Mouse (Mus musculus) forebrain, embryonic 11.5 days (tissue): ENCODE data around the gene Zbed3. TPM values are rescaled to one million over a fixed set of nuclear protein-coding genes. Genes with fewer than 3 reads are reported as not detected.

Source experiments
- ATAC-seq: fragments of 200-750 bp; cut with Nextera tagmentation; replicated peaks from 2 replicates; pipeline ENCODE4 v1.8.0; 2017; ENCODE audit warnings: moderate TSS enrichment; ENCODE audit not compliant: low FRiP score
- DNase-seq: peaks from one replicate; pipeline ENCODE4 v3.0.0-alpha.2; 2017; ENCODE audit warnings: low spot score
- H3K27ac ChIP-seq: fragments of 300-500 bp; sonication (generic); 2 replicates; pipeline ENCODE4 v1.5.1; 2014; ENCODE audit warnings: low read depth, low read length
- H3K27me3 ChIP-seq: fragments of 300-500 bp; sonication (generic); 2 replicates; pipeline ENCODE4 v1.6.1; 2014; ENCODE audit warnings: mild to moderate bottlenecking, low read length, mixed read lengths; ENCODE audit not compliant: control insufficient read depth, insufficient read depth
- H3K36me3 ChIP-seq: fragments of 300-500 bp; sonication (generic); 2 replicates; pipeline ENCODE4 v1.6.1; 2014; ENCODE audit warnings: mild to moderate bottlenecking, low read length, moderate library complexity, mixed read lengths; ENCODE audit not compliant: control insufficient read depth, insufficient read depth
- H3K4me1 ChIP-seq: fragments of 300-500 bp; sonication (generic); replicated peaks from 2 replicates; pipeline ENCODE4 v1.6.1; 2014; ENCODE audit warnings: low read length, mixed read lengths; ENCODE audit not compliant: control insufficient read depth, insufficient read depth
- H3K4me2 ChIP-seq: fragments of 300-500 bp; sonication (generic); 2 replicates; pipeline ENCODE4 v1.6.1; 2014; ENCODE audit warnings: low read depth, mild to moderate bottlenecking, low read length, moderate library complexity, mixed read lengths; ENCODE audit not compliant: severe bottlenecking
- H3K4me3 ChIP-seq: fragments of 300-500 bp; sonication (generic); 2 replicates; pipeline ENCODE4 v1.5.1; 2014; ENCODE audit warnings: low read depth, low read length
- H3K9ac ChIP-seq: fragments of 300-500 bp; sonication (generic); 2 replicates; pipeline ENCODE4 v1.6.1; 2014; ENCODE audit warnings: low read length
- H3K9me3 ChIP-seq: fragments of 300-500 bp; sonication (generic); 2 replicates; pipeline ENCODE4 v1.6.1; 2016; ENCODE audit warnings: low read length, mixed read lengths; ENCODE audit not compliant: control insufficient read depth
- WGBS: fragments of 180-500 bp; shearing (Covaris S2); extraction: QIAGEN DNeasy Blood & Tissue Kit; methylation state at CpG from one replicate; pipeline ENCODE4 v1.1.7; 2014; 5-methylcytosine and 5-hydroxymethylcytosine counted together
- polyA plus RNA-seq: library from polyadenylated mRNA; unstranded; fragments of >200 nt; fragmentation: Nextera tagmentation; extraction: Ambion mirVana; gene quantifications from 2 replicates; pipeline ENCODE4 v1.2.1, GENCODE M21; 2014

Zbed3 gene
- polyA plus RNA-seq, 1 experiment from 2014 or later = 63.9 TPM

DNA sequence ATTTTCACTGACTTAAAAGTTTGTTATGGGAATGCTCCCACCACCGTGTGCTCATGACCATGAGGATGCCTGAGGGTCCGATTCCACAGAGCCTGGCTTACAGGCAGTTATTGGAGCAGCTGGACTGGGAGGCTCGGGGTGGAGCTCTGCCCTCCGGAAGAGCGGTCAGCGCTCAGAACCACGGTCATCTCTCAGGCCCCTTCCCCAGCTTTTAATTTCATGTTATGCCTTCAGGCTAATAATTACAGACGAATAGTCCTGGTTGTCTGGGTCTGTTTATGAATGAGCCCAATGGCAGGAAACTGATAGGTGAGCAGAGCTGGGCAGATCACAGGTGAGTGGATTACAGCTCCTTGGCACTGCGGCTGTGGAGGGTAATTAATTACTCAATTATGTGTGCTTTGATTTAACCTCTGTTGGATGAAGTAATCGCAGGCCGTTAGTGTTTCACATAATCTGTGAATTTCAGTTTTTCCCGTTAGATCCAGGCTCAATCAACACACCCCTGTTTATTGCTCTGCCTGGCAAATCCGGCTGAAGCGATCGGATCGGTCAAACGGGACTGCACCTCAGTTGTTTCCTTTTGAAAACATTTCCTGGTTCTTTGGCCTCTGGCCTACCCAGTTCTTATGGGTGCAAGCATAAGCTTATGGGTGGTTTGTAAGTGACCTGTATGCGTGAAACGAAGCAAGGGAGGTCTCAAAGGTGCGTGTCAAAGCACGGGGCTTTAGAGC, 3.4 kb downstream of the Zbed3 start:
- H3K4me3 ChIP-seq = peak overlapping the region; percentile 74
- peak overlapping the region; percentile 98 for H3K9ac ChIP-seq
- WGBS = 11% methylated on average over 21 of the region's 21 CpGs
- peak overlapping the region; percentile 62 for H3K27ac ChIP-seq
- H3K9me3 ChIP-seq = no peaks in the 10 kb centered on the region
- ATAC-seq (peak; percentile 40; the same call in 1 of the 2 replicates), DNase-seq (peak; percentile 69)
- no peaks in the 10 kb centered on the region for H3K27me3 ChIP-seq
- H3K4me2 ChIP-seq = peak overlapping the region; percentile 87
- H3K36me3 ChIP-seq = no peaks in the 10 kb centered on the region; the same call in 1 of the 2 replicates
- H3K4me1 ChIP-seq = peaks cover 13% of the 10 kb centered on the region

DNA sequence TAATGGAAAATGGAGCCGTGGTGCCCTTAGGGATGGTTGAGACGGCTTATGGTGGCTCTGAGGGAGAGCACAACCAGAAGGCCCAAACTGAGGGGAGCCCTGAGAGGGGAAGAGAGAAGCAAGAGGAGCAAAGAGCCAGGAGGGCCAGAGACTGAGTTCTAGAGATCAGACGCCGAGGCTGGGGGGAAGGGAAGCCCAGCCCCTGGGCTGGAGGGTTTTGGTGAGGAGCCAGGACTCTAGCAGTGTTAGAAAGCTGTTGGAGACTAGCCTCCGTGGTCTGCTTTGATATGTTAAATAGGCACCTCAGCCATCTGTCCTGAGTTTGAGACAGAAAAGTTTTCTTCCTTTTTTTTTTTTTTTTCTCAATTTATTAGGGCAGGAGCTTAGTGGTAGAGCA, 3.9 kb downstream of the Zbed3 start:
- Histone ChIP-seq H3K36me3 (no peaks in the 10 kb centered on the region; the same call in 1 of the 2 replicates), H3K4me1 (peaks cover 13% of the 10 kb centered on the region), H3K9ac (peak overlapping the region; percentile 98), H3K9me3 (no peaks in the 10 kb centered on the region), H3K4me2 (peak overlapping the region; percentile 87), H3K27ac (peak overlapping the region; percentile 62), H3K4me3 (peak overlapping the region; percentile 74), H3K27me3 (no peaks in the 10 kb centered on the region)
- peak; percentile 42; the same call in 1 of the 2 replicates for ATAC-seq
- 7% methylated on average over 5 of the region's 5 CpGs for WGBS
- DNase-seq = peak; percentile 66

DNA sequence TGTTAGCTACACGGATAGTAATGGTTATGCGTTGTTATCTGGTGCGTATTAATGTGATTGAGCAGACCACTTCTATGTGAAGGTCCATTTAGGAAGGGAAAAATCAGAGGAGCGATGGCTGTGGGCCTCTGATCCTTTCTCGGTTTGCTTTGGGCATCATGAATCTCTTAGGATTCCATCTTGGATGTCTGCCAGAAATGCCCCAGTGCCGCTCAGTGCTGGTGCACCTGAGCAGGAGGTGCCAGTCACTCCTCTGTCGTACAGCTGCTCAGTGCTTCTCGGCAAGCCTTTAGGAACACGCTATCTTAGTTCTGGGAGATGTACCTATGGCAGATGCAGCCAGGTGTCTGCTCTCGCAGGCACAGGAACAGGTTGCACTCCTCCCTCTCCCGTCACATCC, 5.4 kb downstream of the Zbed3 start:
- ATAC-seq (no peak), DNase-seq (no peak)
- Histone ChIP-seq H3K36me3 (no peaks in the 10 kb centered on the region; the same call in 1 of the 2 replicates), H3K4me3 (no peak overlapping the region), H3K9me3 (no peaks in the 10 kb centered on the region), H3K4me2 (no peak overlapping the region), H3K4me1 (peaks cover 13% of the 10 kb centered on the region), H3K27ac (no peak overlapping the region), H3K27me3 (no peaks in the 10 kb centered on the region), H3K9ac (no peak overlapping the region)
- 92% methylated on average over 11 of the region's 11 CpGs for WGBS

DNA sequence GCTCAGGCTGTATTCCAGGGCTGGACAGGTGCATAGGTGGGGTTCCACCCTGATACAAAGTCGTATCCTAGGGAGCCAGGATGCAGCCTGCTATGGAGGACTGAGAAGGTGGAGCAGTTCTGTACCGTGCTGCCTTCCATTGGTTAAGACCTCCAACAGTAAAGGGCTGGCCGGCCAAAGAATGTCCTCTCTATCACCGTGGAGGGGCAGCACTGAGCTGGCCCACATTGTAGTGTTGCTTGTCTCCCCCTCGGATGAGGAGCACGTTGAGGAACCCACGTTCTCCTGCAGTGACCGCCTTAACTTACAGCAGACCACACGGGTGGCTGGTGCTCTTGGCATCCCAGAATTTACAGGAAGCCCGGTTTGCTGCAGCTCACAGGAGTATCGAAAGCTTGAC, 7.1 kb downstream of the Zbed3 start:
- Histone ChIP-seq H3K27ac (no peak overlapping the region), H3K9ac (no peak overlapping the region), H3K4me1 (peaks cover 13% of the 10 kb centered on the region), H3K4me3 (no peak overlapping the region), H3K36me3 (no peaks in the 10 kb centered on the region; the same call in 1 of the 2 replicates), H3K4me2 (no peak overlapping the region), H3K27me3 (no peaks in the 10 kb centered on the region), H3K9me3 (no peaks in the 10 kb centered on the region)
- WGBS = 60% methylated on average over 11 of the region's 11 CpGs
- DNase-seq = no peak
- no peak for ATAC-seq

DNA sequence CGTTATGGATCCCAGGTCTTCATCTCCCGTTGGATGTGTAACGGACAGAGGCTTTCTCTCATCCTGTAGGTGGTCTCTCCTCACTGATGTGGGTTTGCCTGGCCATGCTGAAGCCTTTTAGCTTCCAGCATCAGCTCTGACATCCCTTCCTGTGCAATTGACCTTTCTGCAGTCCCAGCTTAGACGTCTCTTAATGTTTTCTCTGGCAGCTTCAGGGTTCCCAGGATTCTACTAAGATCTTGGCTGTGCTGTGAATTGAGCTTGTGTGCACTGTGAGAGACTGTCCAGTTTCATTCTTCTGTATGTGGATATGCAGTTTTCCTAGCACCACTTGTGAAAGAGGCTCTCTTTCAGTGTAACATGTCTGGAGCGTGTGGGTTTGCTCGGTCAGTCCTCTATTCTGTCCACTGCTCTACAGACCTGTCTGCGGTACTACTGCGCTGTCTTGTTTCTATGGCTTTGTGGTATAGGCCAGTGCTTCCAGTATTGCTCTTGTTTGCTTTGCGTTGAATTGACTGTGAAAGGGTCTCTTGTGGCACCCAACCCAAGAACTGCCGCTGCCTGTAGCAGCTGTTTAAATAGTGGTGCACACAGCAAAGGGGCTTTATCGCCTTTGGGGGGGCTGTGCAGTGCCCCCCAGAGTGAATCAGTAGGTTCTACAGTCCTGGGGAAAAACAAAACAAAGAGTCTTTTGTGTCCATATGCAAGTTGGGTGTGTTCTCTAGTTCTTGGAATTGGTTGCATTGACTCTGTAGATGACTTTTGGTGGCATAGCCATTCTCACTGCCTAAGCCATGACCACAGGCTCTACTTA, 8.9 kb downstream of the Zbed3 start:
- H3K4me3 ChIP-seq = no peak overlapping the region
- no peaks in the 10 kb centered on the region for H3K9me3 ChIP-seq
- H3K27me3 ChIP-seq = no peaks in the 10 kb centered on the region
- peaks cover 4% of the 10 kb centered on the region for H3K36me3 ChIP-seq
- H3K27ac ChIP-seq = no peak overlapping the region
- WGBS = 83% methylated on average over 11 of the region's 11 CpGs
- no peak for ATAC-seq
- H3K4me2 ChIP-seq = no peak overlapping the region
- peaks cover 4% of the 10 kb centered on the region for H3K4me1 ChIP-seq
- H3K9ac ChIP-seq = no peak overlapping the region
- no peak for DNase-seq

DNA sequence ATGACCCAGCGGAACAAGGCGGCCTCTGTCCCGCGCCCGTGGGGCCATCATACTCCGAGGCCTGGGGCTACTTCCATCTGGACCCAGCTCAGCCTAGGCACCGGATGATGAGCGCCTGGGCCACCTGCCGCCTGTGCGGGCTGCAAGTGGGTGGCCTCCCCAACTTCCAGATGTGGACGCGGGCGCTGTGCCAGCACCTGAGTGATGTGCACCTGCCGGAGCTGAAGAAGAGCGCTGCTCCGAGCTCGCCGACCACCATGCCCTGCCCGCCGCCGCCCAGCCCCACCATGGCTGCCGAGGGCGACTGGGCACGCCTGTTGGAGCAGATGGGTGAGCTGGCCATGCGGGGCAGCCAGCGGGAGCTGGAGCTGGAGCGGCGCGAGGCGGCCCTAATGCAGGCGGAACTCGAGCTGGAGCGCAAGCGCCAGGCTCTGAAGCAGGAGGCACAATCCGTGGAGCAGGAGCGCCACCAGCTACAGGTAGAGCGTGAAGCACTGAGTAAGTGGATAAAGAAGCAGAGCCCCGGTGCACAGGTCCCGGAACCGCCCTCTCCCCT, 12.8 kb downstream of the Zbed3 start:
- Histone ChIP-seq H3K27me3 (no peaks in the 10 kb centered on the region), H3K9ac (no peak overlapping the region), H3K36me3 (peaks cover 4% of the 10 kb centered on the region), H3K9me3 (no peaks in the 10 kb centered on the region), H3K4me1 (no peaks in the 10 kb centered on the region), H3K4me3 (no peak overlapping the region), H3K4me2 (no peak overlapping the region), H3K27ac (no peak overlapping the region)
- DNase-seq = no peak
- 0 out of 2 replicates have a peak, but pooled peaks have one; percentile 12 for ATAC-seq
- WGBS = 54% methylated on average over 40 of the region's 40 CpGs

DNA sequence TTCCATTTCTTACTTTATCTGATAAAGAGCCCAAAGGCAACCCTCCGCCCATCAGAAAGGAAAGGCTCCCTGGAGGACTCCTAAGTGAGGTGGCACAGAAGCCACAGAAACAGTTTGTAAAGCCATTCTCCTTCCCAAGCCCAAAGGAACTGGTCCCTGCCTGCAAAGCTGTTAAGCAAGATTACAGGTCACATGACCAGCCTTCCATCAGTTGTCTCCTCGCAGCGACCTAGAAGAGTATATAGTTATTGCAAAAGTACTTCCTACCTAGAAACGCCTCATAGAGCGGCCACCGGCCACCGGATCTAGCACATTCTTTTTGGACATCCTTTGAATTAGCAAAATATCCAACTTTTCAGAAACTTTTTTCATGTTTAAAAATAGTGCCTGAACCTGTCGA, 20.1 kb downstream of the Zbed3 start:
- Histone ChIP-seq H3K9ac (no peak overlapping the region), H3K4me3 (no peak overlapping the region), H3K4me2 (no peak overlapping the region), H3K27me3 (no peaks in the 10 kb centered on the region), H3K9me3 (no peaks in the 10 kb centered on the region), H3K36me3 (no peaks in the 10 kb centered on the region; the same call in 1 of the 2 replicates), H3K4me1 (no peaks in the 10 kb centered on the region), H3K27ac (no peak overlapping the region)
- 92% methylated on average over 8 of the region's 8 CpGs for WGBS
- no peak for DNase-seq
- ATAC-seq = no peak

DNA sequence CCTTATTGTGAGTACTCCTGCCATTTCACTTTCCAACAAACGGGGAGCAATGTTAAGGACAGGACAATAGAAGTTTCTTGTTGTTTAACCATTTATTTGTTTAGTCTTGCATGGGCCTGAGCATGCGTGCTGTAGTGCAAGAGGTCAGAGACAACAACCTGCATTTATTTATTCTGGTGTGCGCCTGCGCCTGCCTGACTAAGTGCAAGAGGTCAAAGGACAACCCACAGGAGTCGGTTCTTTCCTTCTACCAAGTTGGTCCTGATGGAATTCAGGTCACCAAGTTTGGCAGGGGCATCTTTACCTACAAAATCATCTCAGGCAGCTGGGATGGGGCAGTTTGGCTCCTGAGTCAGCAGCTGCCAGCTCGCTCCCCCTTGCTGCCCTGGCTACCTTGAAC, 22.5 kb downstream of the Zbed3 start:
- WGBS = 77% methylated on average over 6 of the region's 6 CpGs
- no peak for ATAC-seq
- no peaks in the 10 kb centered on the region for H3K27me3 ChIP-seq

More for the DNA sequence above, 22.5 kb downstream of the Zbed3 start:
- Histone ChIP-seq H3K4me2 (no peak overlapping the region), H3K9ac (no peak overlapping the region), H3K9me3 (no peaks in the 10 kb centered on the region; the same call in 1 of the 2 replicates), H3K27ac (no peak overlapping the region), H3K36me3 (peaks cover 3% of the 10 kb centered on the region; the same call in 1 of the 2 replicates), H3K4me1 (no peaks in the 10 kb centered on the region), H3K4me3 (no peak overlapping the region)
- DNase-seq = no peak
